Mouse (Mus musculus): ENCODE results near the gene C330021F23Rik. TPM values are rescaled to one million over a fixed set of nuclear protein-coding genes. Genes with fewer than 3 reads are reported as not detected.

Gene C330021F23Rik
- polyA plus RNA-seq, 1 experiment from 2014 or later = 5.0 TPM

DNA sequence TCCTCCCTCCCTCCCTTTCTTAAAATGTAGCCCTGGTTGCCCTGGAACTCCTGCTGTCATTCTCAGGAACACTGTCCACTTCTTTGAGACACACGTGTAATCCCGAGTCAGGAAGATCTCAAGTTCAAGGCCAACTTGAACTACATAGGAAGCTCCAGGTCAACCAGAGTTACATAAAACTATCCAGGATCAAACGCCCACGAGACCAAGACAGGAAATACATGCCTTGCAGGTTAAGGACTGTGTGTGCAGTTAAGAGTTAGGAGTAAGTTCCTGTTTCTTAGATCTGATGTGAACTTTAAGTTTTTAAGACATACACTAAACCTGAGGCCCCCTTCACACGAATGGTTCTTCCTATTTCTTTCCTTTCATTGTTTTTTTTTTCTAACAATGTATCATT is 59.2 kb downstream of the C330021F23Rik start:
- no peak overlapping the region for H3K27ac ChIP-seq
- no peak overlapping the region for H3K4me3 ChIP-seq (replicated peaks)
- no peak overlapping the region for H3K4me2 ChIP-seq (replicated peaks)
- no peaks in the 10 kb centered on the region for H3K27me3 ChIP-seq (replicated peaks)
- no peak for ATAC-seq
- H3K36me3 ChIP-seq = no peaks in the 10 kb centered on the region
- H3K9me3 ChIP-seq = no peaks in the 10 kb centered on the region
- WGBS = 55% methylated on average over 5 of the region's 5 CpGs
- H3K4me1 ChIP-seq (replicated peaks) = peaks cover 5% of the 10 kb centered on the region; the same call in 1 of the 2 replicates
- no peak overlapping the region for H3K9ac ChIP-seq

GRCm38 (mm10) chr8:3628014-3628413 is 60.2 kb downstream of the C330021F23Rik start:
- no peak overlapping the region for H3K4me3 ChIP-seq (replicated peaks)
- no peak overlapping the region for H3K27ac ChIP-seq
- no peak overlapping the region for H3K4me2 ChIP-seq (replicated peaks)
- no peaks in the 10 kb centered on the region for H3K9me3 ChIP-seq
- WGBS = 28% methylated on average over 5 of the region's 5 CpGs
- H3K36me3 ChIP-seq = no peaks in the 10 kb centered on the region
- H3K4me1 ChIP-seq (replicated peaks) = no peaks in the 10 kb centered on the region
- ATAC-seq = no peak
- no peak overlapping the region for H3K9ac ChIP-seq
- no peaks in the 10 kb centered on the region for H3K27me3 ChIP-seq (replicated peaks)

- 0 out of 2 replicates have a peak, but pooled peaks cover 3% of the 10 kb centered on the region for H3K36me3 ChIP-seq
- no peaks in the 10 kb centered on the region for H3K27me3 ChIP-seq (replicated peaks)
- no peaks in the 10 kb centered on the region for H3K4me1 ChIP-seq (replicated peaks)
- WGBS = 5% methylated on average over 47 of the region's 47 CpGs
- no peak within 1 kb of the TSS for H3K27ac ChIP-seq
- no peaks in the 10 kb centered on the region for H3K9me3 ChIP-seq
- peak within 1 kb of the TSS; percentile 65 for H3K9ac ChIP-seq
- H3K4me3 ChIP-seq (replicated peaks) = peak within 1 kb of the TSS; percentile 61
- peak within 1 kb of the TSS; percentile 79 for H3K4me2 ChIP-seq (replicated peaks)
- peak; percentile 97 for ATAC-seq
Observed at GRCm38 (mm10) chr8:3630647-3631477, 63.1 kb downstream of the C330021F23Rik start, which contains the start of gene Stxbp2. Gene Stxbp2 (plus strand): TSS chr8:3630955.

DNA sequence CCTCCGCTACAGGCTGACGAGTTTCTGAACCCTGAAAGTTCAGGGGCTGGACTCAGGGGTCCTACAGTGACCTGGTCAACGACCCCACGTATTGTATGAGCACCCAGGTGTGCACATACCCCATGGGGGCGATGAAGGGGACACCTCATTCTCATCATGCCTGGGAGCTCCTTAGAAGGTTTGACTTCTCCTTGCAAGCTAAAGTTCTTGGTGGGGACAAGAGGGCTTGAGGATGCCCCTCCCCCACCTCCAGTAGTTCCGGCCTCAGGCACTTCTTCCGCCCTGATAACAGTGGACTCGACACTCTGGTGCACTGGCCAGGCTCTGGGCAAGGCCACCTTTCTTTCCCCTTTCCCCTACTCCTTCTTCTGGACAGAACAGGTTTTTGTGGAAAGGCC is 63.7 kb downstream of the C330021F23Rik start:
- no peaks in the 10 kb centered on the region for H3K27me3 ChIP-seq (replicated peaks)
- no peaks in the 10 kb centered on the region for H3K9me3 ChIP-seq
- ATAC-seq = peak; percentile 65
- H3K4me1 ChIP-seq (replicated peaks) = no peaks in the 10 kb centered on the region
- peak overlapping the region; percentile 65 for H3K9ac ChIP-seq
- peak overlapping the region; percentile 61 for H3K4me3 ChIP-seq (replicated peaks)
- WGBS = 12% methylated on average over 8 of the region's 8 CpGs
- 0 out of 2 replicates have a peak, but pooled peaks cover 7% of the 10 kb centered on the region for H3K36me3 ChIP-seq
- H3K4me2 ChIP-seq (replicated peaks) = peak overlapping the region; percentile 79
- no peak overlapping the region for H3K27ac ChIP-seq

Other genes with a start within 250 kb of the C330021F23Rik start
- 0.19 and 0.21 TPM in 2 replicates for gene A430078G23Rik, start 214.6 kb upstream of the C330021F23Rik start, polyA plus RNA-seq (2015; fragmentation: Nextera tagmentation; extraction: Ambion mirVana)
- 6.6 and 7.0 TPM in 2 replicates for gene Arhgef18, start 175.0 kb upstream of the C330021F23Rik start, polyA plus RNA-seq (2015; fragmentation: Nextera tagmentation; extraction: Ambion mirVana)
- 8.9 and 15.2 TPM in 2 replicates for gene Pex11g, start 100.3 kb upstream of the C330021F23Rik start, polyA plus RNA-seq (2015; fragmentation: Nextera tagmentation; extraction: Ambion mirVana)
- not detected in 2 replicates for gene Tex45, start 97.1 kb upstream of the C330021F23Rik start, polyA plus RNA-seq (2015; fragmentation: Nextera tagmentation; extraction: Ambion mirVana)
- gene Zfp358, start 74.9 kb upstream of the C330021F23Rik start, polyA plus RNA-seq (2015; fragmentation: Nextera tagmentation; extraction: Ambion mirVana) = 31.3 and 32.6 TPM in 2 replicates
- gene Mcoln1, start 67.5 kb upstream of the C330021F23Rik start, polyA plus RNA-seq (2015; fragmentation: Nextera tagmentation; extraction: Ambion mirVana) = 52.4 and 60.9 TPM in 2 replicates
- 34.4 and 36.7 TPM in 2 replicates for gene Pnpla6, start 52.6 kb upstream of the C330021F23Rik start, polyA plus RNA-seq (2015; fragmentation: Nextera tagmentation; extraction: Ambion mirVana)
- 21.0 and 24.4 TPM in 2 replicates for gene Camsap3, start 19.3 kb downstream of the C330021F23Rik start, polyA plus RNA-seq (2015; fragmentation: Nextera tagmentation; extraction: Ambion mirVana)
- gene Xab2, start 53.3 kb downstream of the C330021F23Rik start, polyA plus RNA-seq (2015; fragmentation: Nextera tagmentation; extraction: Ambion mirVana) = 45.2 and 50.9 TPM in 2 replicates
- 89.9 and 93.4 TPM in 2 replicates for gene Pet100, start 53.6 kb downstream of the C330021F23Rik start, polyA plus RNA-seq (2015; fragmentation: Nextera tagmentation; extraction: Ambion mirVana)
- 0.10 TPM in 1 of 2 replicates, not detected in the other for gene Pcp2, start 57.6 kb downstream of the C330021F23Rik start, polyA plus RNA-seq (2015; fragmentation: Nextera tagmentation; extraction: Ambion mirVana)
- 110 and 123 TPM in 2 replicates for gene Stxbp2, start 63.0 kb downstream of the C330021F23Rik start, polyA plus RNA-seq (2015; fragmentation: Nextera tagmentation; extraction: Ambion mirVana)
- gene Retn, start 87.8 kb downstream of the C330021F23Rik start, polyA plus RNA-seq (2015; fragmentation: Nextera tagmentation; extraction: Ambion mirVana) = 0.27 TPM in 1 of 2 replicates, not detected in the other
- gene Mcemp1, start 97.8 kb downstream of the C330021F23Rik start, polyA plus RNA-seq (2015; fragmentation: Nextera tagmentation; extraction: Ambion mirVana) = 0.40 and 0.54 TPM in 2 replicates
- gene Fcor, start 104.4 kb downstream of the C330021F23Rik start, polyA plus RNA-seq (2015; fragmentation: Nextera tagmentation; extraction: Ambion mirVana) = 8.0 and 9.1 TPM in 2 replicates
- 36.0 and 36.7 TPM in 2 replicates for gene Trappc5, start 108.3 kb downstream of the C330021F23Rik start, polyA plus RNA-seq (2015; fragmentation: Nextera tagmentation; extraction: Ambion mirVana)
- gene Fcer2a, start 126.2 kb downstream of the C330021F23Rik start, polyA plus RNA-seq (2015; fragmentation: Nextera tagmentation; extraction: Ambion mirVana) = 0.08 and 0.09 TPM in 2 replicates
- gene Clec4g, start 152.7 kb downstream of the C330021F23Rik start, polyA plus RNA-seq (2015; fragmentation: Nextera tagmentation; extraction: Ambion mirVana) = 0.40 TPM in 1 of 2 replicates, not detected in the other
- 0.15 and 0.23 TPM in 2 replicates for gene Cd209a, start 181.0 kb downstream of the C330021F23Rik start, polyA plus RNA-seq (2015; fragmentation: Nextera tagmentation; extraction: Ambion mirVana)

All from intestine, embryonic 15.5 days (tissue).